Mouse (Mus musculus) kidney, adult 2 months (tissue): Measurements from ENCODE around the gene Sptssa.

ENCODE experiments used
- CTCF ChIP-seq: fragments of 200-500 bp; conservative IDR thresholded peaks from 2 replicates; pipeline ENCODE4 v1.5.1; 2011; ENCODE audit warnings: low read depth, mild to moderate bottlenecking, control low read depth, low read length, moderate library complexity, mixed read lengths; ENCODE audit not compliant: insufficient read depth, insufficient read length
- POLR2A ChIP-seq: fragments of 200-500 bp; IDR thresholded peaks from one replicate; pipeline ENCODE4 v1.6.1; 2011; ENCODE audit warnings: low read depth, low read length, control low read depth

GRCm38 (mm10) chr12:54641374-54641773 lies 15.0 kb downstream of the Sptssa start:
- TF ChIP-seq POLR2A = no peak
- no peak for TF ChIP-seq CTCF
